Mouse (Mus musculus) central nervous system, embryonic 11.5 days (tissue): ENCODE measurements around the gene Oas1e. TPM values are rescaled to one million over a fixed set of nuclear protein-coding genes. Genes with fewer than 3 reads are reported as not detected.

ENCODE experiments used
- polyA plus RNA-seq: library from polyadenylated mRNA; depleted of rRNA; stranded (reverse); fragments of >200 nt; gene quantifications from 2 replicates; pipeline ENCODE4 v1.2.3, GENCODE M21; 2012; rRNA removed

Oas1e gene
- 0.04 and 0.09 TPM in 2 replicates for polyA plus RNA-seq

DNA sequence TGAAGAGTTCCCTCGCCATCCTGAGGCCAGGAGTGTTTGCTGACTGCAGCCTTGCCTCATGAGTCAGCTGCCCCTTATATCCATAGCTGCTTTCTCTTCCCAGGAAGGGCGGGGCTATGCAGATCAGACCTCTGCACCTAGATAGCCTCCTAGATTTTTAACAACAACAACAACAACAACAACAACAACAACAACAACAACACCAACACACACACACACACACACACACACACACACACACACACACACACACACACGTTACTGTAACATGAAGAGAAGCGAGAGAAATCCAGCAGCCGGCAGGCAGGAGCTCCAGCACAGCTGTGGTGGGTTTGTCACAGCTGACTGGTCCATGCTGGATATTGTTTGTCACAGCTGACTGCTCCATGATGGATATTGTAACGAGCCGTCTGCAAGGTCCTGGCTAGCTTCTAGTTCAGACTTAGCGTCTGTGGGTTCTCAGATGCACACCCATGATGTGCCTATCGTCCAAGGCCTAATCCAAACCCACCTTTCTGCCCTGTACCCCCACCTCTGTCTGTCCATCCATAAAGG, at the start of gene Oas1e:
Gene Oas1e (minus strand): TSS at position 51 of the 555 bp plus-strand sequence.

GRCm38 (mm10) chr5:120811951-120812819, 16.9 kb upstream of the Oas1e start, which contains the start of gene Oas1c:
TSS of gene Oas1c (minus strand) at chr5:120812514.

GRCm38 (mm10) chr5:120777478-120777877, 17.9 kb downstream of the Oas1e start, which contains the start of gene Oas3:
TSS of gene Oas3 (minus strand) at chr5:120777661.

GRCm38 (mm10) chr5:120749688-120750087, 45.6 kb downstream of the Oas1e start, which contains the start of gene Oas2:
TSS of gene Oas2 (minus strand) at chr5:120749853.

Other genes with a start within 250 kb of the Oas1e start
- gene Tpcn1, start 206.9 kb downstream of the Oas1e start, polyA plus RNA-seq: 14.3 and 26.2 TPM in 2 replicates
- gene Iqcd, start 206.5 kb downstream of the Oas1e start, polyA plus RNA-seq: 1.7 and 3.7 TPM in 2 replicates
- 22.7 and 23.9 TPM in 2 replicates for gene Rita1, start 182.9 kb downstream of the Oas1e start, polyA plus RNA-seq
- gene Ddx54, start 182.8 kb downstream of the Oas1e start, polyA plus RNA-seq: 38.4 and 40.1 TPM in 2 replicates
- 0.09 and 0.11 TPM in 2 replicates for gene Cfap73, start 161.3 kb downstream of the Oas1e start, polyA plus RNA-seq
- 0.14 and 0.24 TPM in 2 replicates for gene Rasal1, start 146.7 kb downstream of the Oas1e start, polyA plus RNA-seq
- gene Dtx1, start 83.6 kb downstream of the Oas1e start, polyA plus RNA-seq: 9.1 and 13.1 TPM in 2 replicates
- 0.36 and 0.40 TPM in 2 replicates for gene Oas2, start 45.7 kb downstream of the Oas1e start, polyA plus RNA-seq
- gene Oas3, start 17.9 kb downstream of the Oas1e start, polyA plus RNA-seq: 0.14 and 0.19 TPM in 2 replicates
- 0.47 and 0.71 TPM in 2 replicates for gene Oas1c, start 17.0 kb upstream of the Oas1e start, polyA plus RNA-seq
- not detected in 2 replicates for gene Oas1f, start 51.8 kb upstream of the Oas1e start, polyA plus RNA-seq
- gene Oas1h, start 65.9 kb upstream of the Oas1e start, polyA plus RNA-seq: not detected in 2 replicates
- 0.12 and 0.19 TPM in 2 replicates for gene Oas1g, start 92.1 kb upstream of the Oas1e start, polyA plus RNA-seq
- gene Oas1a, start 112.0 kb upstream of the Oas1e start, polyA plus RNA-seq: 0.41 and 0.57 TPM in 2 replicates
- not detected in 2 replicates for gene Oas1d, start 119.0 kb upstream of the Oas1e start, polyA plus RNA-seq
- 1.4 and 1.8 TPM in 2 replicates for gene Rph3a, start 214.6 kb upstream of the Oas1e start, polyA plus RNA-seq